Mouse (Mus musculus) forebrain, embryonic 15.5 days (tissue): ENCODE data around the gene Pah. TPM values are rescaled to one million over a fixed set of nuclear protein-coding genes. Genes with fewer than 3 reads are reported as not detected.
A peak's percentile ranks its signal among the peaks of the same experiment; 100 is the strongest.

ENCODE experiments used
- ATAC-seq: fragments of 200-750 bp; cut with Nextera tagmentation; replicated peaks from 2 replicates; pipeline ENCODE4 v1.8.0; 2017; ENCODE audit warnings: mild to moderate bottlenecking, moderate TSS enrichment, moderate library complexity
- H3K27ac ChIP-seq: fragments of 300-500 bp; sonication (generic); replicated peaks from 2 replicates; pipeline ENCODE4 v1.5.1; 2015; ENCODE audit warnings: mild to moderate bottlenecking, inconsistent platforms
- H3K27me3 ChIP-seq: fragments of 300-500 bp; sonication (generic); 2 replicates; pipeline ENCODE4 v1.6.1; 2015; ENCODE audit warnings: inconsistent platforms
- H3K36me3 ChIP-seq: fragments of 300-500 bp; sonication (generic); 2 replicates; pipeline ENCODE4 v1.6.1; 2015; ENCODE audit warnings: mild to moderate bottlenecking, inconsistent platforms
- H3K4me1 ChIP-seq: fragments of 300-500 bp; sonication (generic); 2 replicates; pipeline ENCODE4 v1.6.1; 2015; ENCODE audit warnings: inconsistent platforms
- H3K4me2 ChIP-seq: fragments of 300-500 bp; sonication (generic); replicated peaks from 2 replicates; pipeline ENCODE4 v1.6.1; 2015; ENCODE audit warnings: mild to moderate bottlenecking, inconsistent platforms
- H3K4me3 ChIP-seq: fragments of 300-500 bp; sonication (generic); 2 replicates; pipeline ENCODE4 v1.5.1; 2015; ENCODE audit warnings: mild to moderate bottlenecking, inconsistent platforms
- H3K9ac ChIP-seq: fragments of 300-500 bp; sonication (generic); replicated peaks from 2 replicates; pipeline ENCODE4 v1.6.1; 2015; ENCODE audit warnings: mild to moderate bottlenecking, inconsistent platforms
- H3K9me3 ChIP-seq: fragments of 300-500 bp; sonication (generic); 2 replicates; pipeline ENCODE4 v1.6.1; 2016; ENCODE audit warnings: inconsistent platforms
- WGBS: fragments of 180-500 bp; shearing (Covaris S2); methylation state at CpG from one replicate; pipeline ENCODE4 v1.1.7; 2015; ENCODE audit warnings: mixed read lengths; 5-methylcytosine and 5-hydroxymethylcytosine counted together
- polyA plus RNA-seq: library from polyadenylated mRNA; unstranded; fragments of >200 nt; fragmentation: Nextera tagmentation; extraction: Ambion mirVana; gene quantifications from 2 replicates; pipeline ENCODE4 v1.2.1, GENCODE M21; 2015

Pah gene
- polyA plus RNA-seq, 1 experiment from 2014 or later: not detected

DNA sequence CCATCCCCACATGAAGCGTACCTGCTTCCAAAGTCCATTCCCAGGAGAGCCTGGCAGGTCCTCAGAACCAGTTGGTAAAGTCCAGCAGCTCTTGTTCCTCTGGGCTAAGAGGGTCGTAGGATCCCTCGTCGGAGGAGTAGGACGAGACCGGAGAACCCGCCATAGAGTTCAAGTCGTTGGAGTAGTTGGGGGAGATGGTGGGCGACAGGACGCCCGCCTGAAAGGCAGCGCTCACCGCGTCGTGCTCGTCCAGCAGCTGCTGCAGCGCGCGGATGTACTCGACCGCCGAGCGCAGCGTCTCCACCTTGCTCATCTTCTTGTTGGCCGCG, 29.3 kb upstream of the Pah start:
- WGBS: 1% methylated on average over 26 of the region's 26 CpGs

GRCm38 (mm10) chr10:87492661-87493551, 28.7 kb upstream of the Pah start:
- Histone ChIP-seq H3K36me3 (no peaks in the 10 kb centered on the region), H3K27ac (peak overlapping the region; percentile 91), H3K27me3 (peaks cover 6% of the 10 kb centered on the region; the same call in 1 of the 2 replicates), H3K9ac (peak overlapping the region; percentile 76), H3K4me1 (peaks cover 57% of the 10 kb centered on the region), H3K4me2 (peak overlapping the region; percentile 89), H3K9me3 (no peaks in the 10 kb centered on the region), H3K4me3 (peak overlapping the region; percentile 80)
- ATAC-seq: peak; percentile 20
- WGBS: under 1% methylated on average over 74 of the region's 90 CpGs

More for the DNA sequence above, 29.3 kb upstream of the Pah start:
- Histone ChIP-seq H3K4me1 (peaks cover 63% of the 10 kb centered on the region), H3K9ac (peak overlapping the region; percentile 76), H3K27me3 (peaks cover 5% of the 10 kb centered on the region; the same call in 1 of the 2 replicates), H3K36me3 (no peaks in the 10 kb centered on the region), H3K9me3 (no peaks in the 10 kb centered on the region), H3K4me2 (peak overlapping the region; percentile 89), H3K27ac (peak overlapping the region; percentile 91), H3K4me3 (peak overlapping the region; percentile 80)
- ATAC-seq: no peak

GRCm38 (mm10) chr10:87493576-87493975, 28.0 kb upstream of the Pah start, which contains the start of gene Ascl1:
Gene Ascl1 (minus strand): TSS chr10:87493660.
- H3K36me3 ChIP-seq: no peaks in the 10 kb centered on the region
- peak; percentile 57 for ATAC-seq
- H3K4me3 ChIP-seq: peak within 1 kb of the TSS; percentile 80
- peak within 1 kb of the TSS; percentile 89 for H3K4me2 ChIP-seq
- peaks cover 6% of the 10 kb centered on the region; the same call in 1 of the 2 replicates for H3K27me3 ChIP-seq
- peaks cover 50% of the 10 kb centered on the region for H3K4me1 ChIP-seq
- under 1% methylated on average over 33 of the region's 34 CpGs for WGBS
- H3K27ac ChIP-seq: peak within 1 kb of the TSS; percentile 91
- H3K9me3 ChIP-seq: no peaks in the 10 kb centered on the region
- peak within 1 kb of the TSS; percentile 76 for H3K9ac ChIP-seq

- ATAC-seq: 0 out of 2 replicates have a peak, but pooled peaks have one; percentile 9
- no peaks in the 10 kb centered on the region for H3K36me3 ChIP-seq
- no peaks in the 10 kb centered on the region for H3K9me3 ChIP-seq
- peaks cover 44% of the 10 kb centered on the region for H3K4me1 ChIP-seq
- peak overlapping the region; percentile 89 for H3K4me2 ChIP-seq
- under 1% methylated on average over 4 of the region's 4 CpGs for WGBS
- peak overlapping the region; percentile 76; the same call in 1 of the 2 replicates for H3K9ac ChIP-seq
- H3K27ac ChIP-seq: peak overlapping the region; percentile 91
- H3K4me3 ChIP-seq: peak overlapping the region; percentile 80
- H3K27me3 ChIP-seq: peaks cover 6% of the 10 kb centered on the region; the same call in 1 of the 2 replicates
These were observed 27.4 kb upstream of the Pah start for GRCm38 (mm10) chr10:87494176-87494575.

DNA sequence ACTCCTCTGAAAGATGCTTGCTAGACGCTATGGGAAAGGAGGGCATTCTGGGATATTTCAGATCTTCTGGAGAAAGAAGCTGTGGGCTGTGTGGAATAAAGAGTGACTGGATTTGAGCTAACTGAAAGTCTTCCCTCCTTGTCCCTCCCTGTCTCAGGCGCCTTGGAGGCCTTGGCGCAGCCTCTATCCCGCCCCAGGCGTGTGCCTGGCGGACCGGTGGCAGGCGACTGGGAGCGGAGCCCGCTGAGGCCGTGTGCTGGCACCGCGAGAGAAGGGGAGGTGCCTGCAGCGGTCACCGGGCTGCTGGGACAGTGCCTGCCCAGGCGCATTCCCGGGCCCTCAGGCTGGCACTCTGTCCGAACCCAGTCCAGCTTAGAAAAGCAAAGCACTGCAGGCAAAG, 27.0 kb upstream of the Pah start:
- H3K9ac ChIP-seq: peak overlapping the region; percentile 76; the same call in 1 of the 2 replicates
- no peaks in the 10 kb centered on the region for H3K9me3 ChIP-seq
- ATAC-seq: peak; percentile 57
- H3K4me3 ChIP-seq: peak overlapping the region; percentile 80
- H3K4me1 ChIP-seq: peaks cover 40% of the 10 kb centered on the region
- H3K4me2 ChIP-seq: peak overlapping the region; percentile 89
- H3K36me3 ChIP-seq: no peaks in the 10 kb centered on the region
- H3K27ac ChIP-seq: peak overlapping the region; percentile 91
- 0% methylated on average over 18 of the region's 18 CpGs for WGBS
- H3K27me3 ChIP-seq: peaks cover 6% of the 10 kb centered on the region; the same call in 1 of the 2 replicates

DNA sequence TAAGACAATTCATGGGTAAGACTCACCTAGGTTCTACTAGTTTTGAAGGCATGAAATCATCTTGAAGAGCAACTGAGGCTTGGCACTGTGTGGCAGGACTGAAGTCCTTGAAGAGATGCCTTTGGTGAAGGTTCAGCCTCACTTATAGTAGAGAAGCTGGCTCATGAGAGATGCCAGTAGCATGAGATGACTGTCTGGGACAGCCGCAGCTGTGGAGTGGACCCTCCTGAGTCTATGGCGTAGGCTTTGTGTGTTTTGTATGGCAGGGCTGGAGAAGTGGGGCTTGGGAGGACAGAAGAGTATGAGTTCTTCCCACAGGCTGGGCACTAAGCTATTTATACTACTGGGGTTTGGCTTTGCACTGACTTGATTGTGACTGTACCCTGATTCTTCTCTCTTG, 24.5 kb upstream of the Pah start:
- no peaks in the 10 kb centered on the region for H3K36me3 ChIP-seq
- H3K9me3 ChIP-seq: no peaks in the 10 kb centered on the region
- no peak overlapping the region for H3K4me3 ChIP-seq
- 93% methylated on average over 2 of the region's 2 CpGs for WGBS
- H3K27me3 ChIP-seq: peaks cover 8% of the 10 kb centered on the region; the same call in 1 of the 2 replicates
- H3K4me1 ChIP-seq: peaks cover 37% of the 10 kb centered on the region
- no peak overlapping the region for H3K27ac ChIP-seq
- H3K9ac ChIP-seq: no peak overlapping the region
- H3K4me2 ChIP-seq: no peak overlapping the region
- ATAC-seq: no peak

GRCm38 (mm10) chr10:87500926-87501658, 20.5 kb upstream of the Pah start:
- Histone ChIP-seq H3K4me2 (peak overlapping the region; percentile 47), H3K36me3 (no peaks in the 10 kb centered on the region), H3K9me3 (no peaks in the 10 kb centered on the region), H3K27ac (peak overlapping the region; percentile 62), H3K9ac (peak overlapping the region; percentile 16; the same call in 1 of the 2 replicates), H3K27me3 (peaks cover 8% of the 10 kb centered on the region; the same call in 1 of the 2 replicates), H3K4me3 (peak overlapping the region; percentile 24), H3K4me1 (peaks cover 30% of the 10 kb centered on the region)
- 2% methylated on average over 20 of the region's 20 CpGs for WGBS
- peak; percentile 53 for ATAC-seq

DNA sequence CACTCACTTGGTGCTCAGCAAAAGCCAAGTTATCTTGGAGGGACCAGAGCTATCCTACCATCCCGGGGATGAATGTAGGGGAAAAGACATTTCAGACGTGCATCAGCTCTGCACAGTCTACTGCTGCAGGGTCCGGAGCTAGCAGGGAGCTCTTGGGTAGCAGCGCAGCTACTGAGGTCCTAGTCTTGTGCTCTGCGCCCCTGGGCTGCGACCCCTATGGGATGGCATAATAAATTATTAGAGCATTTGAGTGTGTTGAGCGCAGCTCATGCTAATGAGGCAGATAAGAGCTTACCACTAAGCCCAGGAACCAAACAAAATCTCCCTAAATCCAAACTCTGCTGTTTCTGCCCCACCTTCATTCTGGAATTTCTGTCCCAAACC, 19.9 kb upstream of the Pah start:
- Histone ChIP-seq H3K4me2 (peak overlapping the region; percentile 47), H3K9ac (peak overlapping the region; percentile 16; the same call in 1 of the 2 replicates), H3K4me3 (peak overlapping the region; percentile 24; the same call in 1 of the 2 replicates), H3K27ac (peak overlapping the region; percentile 62), H3K27me3 (peaks cover 8% of the 10 kb centered on the region; the same call in 1 of the 2 replicates), H3K9me3 (no peaks in the 10 kb centered on the region), H3K36me3 (no peaks in the 10 kb centered on the region), H3K4me1 (peaks cover 30% of the 10 kb centered on the region)
- peak; percentile 62 for ATAC-seq
- WGBS: under 1% methylated on average over 7 of the region's 7 CpGs

DNA sequence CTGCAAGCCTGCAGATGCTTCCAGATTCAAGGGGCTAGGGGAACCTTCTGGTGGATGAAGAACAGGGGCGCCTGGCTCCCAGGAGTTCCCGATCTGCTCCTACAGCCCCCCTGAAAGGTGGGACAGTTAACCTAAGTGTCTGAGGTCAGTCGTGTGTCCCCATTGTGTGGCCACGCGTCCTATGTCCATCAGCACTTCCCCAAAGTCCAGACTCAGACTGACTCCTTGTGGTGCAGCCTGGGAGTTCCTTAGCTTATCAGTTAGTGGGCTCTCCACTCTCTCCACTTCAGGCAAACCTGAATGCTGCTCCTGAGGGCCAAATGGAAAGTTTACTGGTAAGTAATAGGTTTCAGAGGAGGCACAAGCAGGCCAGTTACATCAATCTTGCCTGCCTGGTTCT, 19.3 kb upstream of the Pah start:
- H3K36me3 ChIP-seq: no peaks in the 10 kb centered on the region
- H3K4me2 ChIP-seq: no peak overlapping the region
- no peak overlapping the region for H3K4me3 ChIP-seq
- WGBS: 14% methylated on average over 5 of the region's 5 CpGs
- H3K27ac ChIP-seq: no peak overlapping the region
- H3K27me3 ChIP-seq: peaks cover 4% of the 10 kb centered on the region; the same call in 1 of the 2 replicates
- peak; percentile 30; the same call in 1 of the 2 replicates for ATAC-seq
- peaks cover 30% of the 10 kb centered on the region for H3K4me1 ChIP-seq
- no peaks in the 10 kb centered on the region for H3K9me3 ChIP-seq
- H3K9ac ChIP-seq: no peak overlapping the region

DNA sequence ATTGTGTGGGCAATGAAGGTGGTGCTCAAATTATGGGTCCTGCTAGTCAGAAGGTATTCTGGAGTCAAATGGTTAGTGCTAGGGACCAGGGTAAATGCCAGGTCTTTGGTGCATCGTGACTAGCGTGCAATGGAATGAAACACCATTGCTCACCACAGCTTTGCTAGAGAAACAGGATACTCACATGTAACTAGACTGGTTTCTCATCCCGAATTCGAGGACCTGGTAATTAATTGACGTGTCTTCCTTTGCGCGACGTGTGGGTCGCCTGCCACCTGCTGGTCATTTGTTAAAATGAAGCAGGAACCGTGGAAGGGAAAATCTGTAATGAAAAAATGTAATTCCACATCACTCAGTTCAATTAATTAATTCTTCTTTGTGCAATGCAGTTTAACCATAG, 17.6 kb upstream of the Pah start:
- Histone ChIP-seq H3K36me3 (no peaks in the 10 kb centered on the region), H3K9ac (no peak overlapping the region), H3K4me2 (no peak overlapping the region), H3K4me1 (peaks cover 30% of the 10 kb centered on the region), H3K27me3 (peaks cover 2% of the 10 kb centered on the region; the same call in 1 of the 2 replicates), H3K9me3 (no peaks in the 10 kb centered on the region), H3K4me3 (no peak overlapping the region), H3K27ac (no peak overlapping the region)
- ATAC-seq: peak; percentile 59
- 2% methylated on average over 10 of the region's 10 CpGs for WGBS

DNA sequence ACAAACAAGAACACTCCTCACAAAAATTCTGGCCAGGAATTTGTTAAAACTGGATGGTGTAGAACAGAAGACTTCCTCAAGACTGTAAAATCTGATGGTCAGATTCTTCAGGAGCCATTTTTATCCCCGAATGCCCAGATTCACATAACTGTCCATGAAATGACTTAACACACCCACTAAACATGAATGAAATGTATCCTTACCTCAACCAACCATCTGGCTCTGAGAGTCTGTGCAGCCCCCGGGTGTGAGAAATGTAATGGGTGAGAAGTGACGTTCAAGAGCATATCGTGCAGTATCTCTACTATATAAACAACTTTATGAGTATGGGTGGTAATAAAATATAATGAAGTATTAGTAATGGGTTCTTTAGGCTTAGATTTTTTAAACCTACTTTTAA, 13.0 kb upstream of the Pah start:
- 90% methylated on average over 4 of the region's 4 CpGs for WGBS

GRCm38 (mm10) chr10:87513052-87513451, 8.5 kb upstream of the Pah start:
- no peaks in the 10 kb centered on the region for H3K9me3 ChIP-seq
- no peaks in the 10 kb centered on the region for H3K36me3 ChIP-seq
- H3K27me3 ChIP-seq: no peaks in the 10 kb centered on the region
- H3K27ac ChIP-seq: no peak overlapping the region
- no peak overlapping the region for H3K4me2 ChIP-seq
- H3K9ac ChIP-seq: no peak overlapping the region
- H3K4me3 ChIP-seq: no peak overlapping the region
- ATAC-seq: no peak
- no peaks in the 10 kb centered on the region for H3K4me1 ChIP-seq

More for the DNA sequence above, 13.0 kb upstream of the Pah start:
- no peaks in the 10 kb centered on the region for H3K9me3 ChIP-seq
- ATAC-seq: no peak
- no peak overlapping the region for H3K9ac ChIP-seq
- H3K4me3 ChIP-seq: no peak overlapping the region
- H3K4me2 ChIP-seq: no peak overlapping the region
- H3K27me3 ChIP-seq: no peaks in the 10 kb centered on the region
- peaks cover 4% of the 10 kb centered on the region; the same call in 1 of the 2 replicates for H3K4me1 ChIP-seq
- H3K36me3 ChIP-seq: no peaks in the 10 kb centered on the region
- no peak overlapping the region for H3K27ac ChIP-seq
